Mouse (Mus musculus) liver, postnatal 0 days (tissue): ENCODE data around the gene Tns4.

Source experiments
- CTCF ChIP-seq: sonication (generic); IDR thresholded peaks from 2 replicates; pipeline ENCODE4 v1.5.1; 2016; ENCODE audit warnings: antibody characterized with exemption, low read depth
- EP300 ChIP-seq: IDR thresholded peaks from 2 replicates; pipeline ENCODE4 v1.6.1; 2016; ENCODE audit warnings: antibody characterized with exemption, low read depth, mild to moderate bottlenecking

- TF ChIP-seq CTCF (peak; percentile 11; the same call in 1 of the 2 replicates), EP300 (no peak)
These were observed 8.1 kb downstream of the Tns4 start for GRCm38 (mm10) chr11:99080902-99081543.
